Mouse (Mus musculus) hindbrain, embryonic 15.5 days (tissue): Measurements from ENCODE around the gene Eefsec. TPM values are rescaled to one million over a fixed set of nuclear protein-coding genes. Genes with fewer than 3 reads are reported as not detected.

ENCODE experiments used
- ATAC-seq: fragments of 200-750 bp; cut with Nextera tagmentation; 2 replicates; pipeline ENCODE4 v1.8.0; 2017; ENCODE audit warnings: low read depth, moderate number of reproducible peaks, moderate TSS enrichment; ENCODE audit not compliant: low FRiP score
- H3K27ac ChIP-seq: fragments of 300-500 bp; sonication (generic); replicated peaks from 2 replicates; pipeline ENCODE4 v1.5.1; 2015; ENCODE audit warnings: mild to moderate bottlenecking, inconsistent platforms
- H3K27me3 ChIP-seq: fragments of 300-500 bp; sonication (generic); 2 replicates; pipeline ENCODE4 v1.6.1; 2015; ENCODE audit warnings: control low read depth, inconsistent platforms
- H3K36me3 ChIP-seq: fragments of 300-500 bp; sonication (generic); 2 replicates; pipeline ENCODE4 v1.6.1; 2015; ENCODE audit warnings: control low read depth, inconsistent platforms
- H3K4me1 ChIP-seq: fragments of 300-500 bp; sonication (generic); replicated peaks from 2 replicates; pipeline ENCODE4 v1.6.1; 2015; ENCODE audit warnings: control low read depth, inconsistent platforms
- H3K4me2 ChIP-seq: fragments of 300-500 bp; sonication (generic); 2 replicates; pipeline ENCODE4 v1.6.1; 2015; ENCODE audit warnings: moderate library complexity, mild to moderate bottlenecking, inconsistent platforms
- H3K4me3 ChIP-seq: fragments of 300-500 bp; sonication (generic); 2 replicates; pipeline ENCODE4 v1.5.1; 2015; ENCODE audit warnings: mild to moderate bottlenecking, inconsistent platforms
- H3K9ac ChIP-seq: fragments of 300-500 bp; sonication (generic); 2 replicates; pipeline ENCODE4 v1.6.1; 2015; ENCODE audit warnings: inconsistent platforms
- H3K9me3 ChIP-seq: fragments of 300-500 bp; sonication (generic); 2 replicates; pipeline ENCODE4 v1.6.1; 2016; ENCODE audit warnings: control low read depth, inconsistent platforms
- WGBS: fragments of 180-500 bp; shearing (Covaris S2); methylation state at CpG from one replicate; pipeline ENCODE4 v1.1.7; 2015; 5-methylcytosine and 5-hydroxymethylcytosine counted together
- polyA plus RNA-seq: library from polyadenylated mRNA; unstranded; fragments of >200 nt; fragmentation: Nextera tagmentation; extraction: Ambion mirVana; gene quantifications from 2 replicates; pipeline ENCODE4 v1.2.1, GENCODE M21; 2015

Eefsec gene
- polyA plus RNA-seq, 1 experiment from 2014 or later: 26.6 TPM

DNA sequence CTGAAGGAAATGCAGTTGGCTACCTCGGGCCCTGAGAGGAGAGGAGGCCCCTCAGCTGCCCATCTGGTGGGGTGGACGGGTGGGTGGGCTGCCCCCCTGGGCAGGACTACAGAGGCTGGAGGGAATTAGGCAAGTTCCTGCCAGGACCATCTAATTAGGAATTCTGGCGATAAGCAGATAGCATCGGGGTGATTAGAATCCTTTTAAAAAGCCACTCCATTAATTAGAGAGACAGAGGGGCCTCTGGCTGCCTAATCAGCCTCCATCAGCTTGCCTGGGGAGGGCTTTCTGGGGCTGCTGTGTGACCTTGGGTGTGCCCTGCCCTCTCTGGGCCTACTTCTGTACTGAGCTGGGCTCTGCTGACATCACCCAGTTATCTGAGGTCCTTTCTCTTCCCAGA, 227.2 kb downstream of the Eefsec start:
- no peak overlapping the region for H3K27ac ChIP-seq
- H3K9me3 ChIP-seq: no peaks in the 10 kb centered on the region
- no peaks in the 10 kb centered on the region for H3K36me3 ChIP-seq
- no peak overlapping the region for H3K9ac ChIP-seq
- ATAC-seq: no peak
- no peak overlapping the region for H3K4me3 ChIP-seq
- no peak overlapping the region for H3K4me2 ChIP-seq
- no peaks in the 10 kb centered on the region for H3K4me1 ChIP-seq
- WGBS: 12% methylated on average over 4 of the region's 4 CpGs
- H3K27me3 ChIP-seq: no peaks in the 10 kb centered on the region

DNA sequence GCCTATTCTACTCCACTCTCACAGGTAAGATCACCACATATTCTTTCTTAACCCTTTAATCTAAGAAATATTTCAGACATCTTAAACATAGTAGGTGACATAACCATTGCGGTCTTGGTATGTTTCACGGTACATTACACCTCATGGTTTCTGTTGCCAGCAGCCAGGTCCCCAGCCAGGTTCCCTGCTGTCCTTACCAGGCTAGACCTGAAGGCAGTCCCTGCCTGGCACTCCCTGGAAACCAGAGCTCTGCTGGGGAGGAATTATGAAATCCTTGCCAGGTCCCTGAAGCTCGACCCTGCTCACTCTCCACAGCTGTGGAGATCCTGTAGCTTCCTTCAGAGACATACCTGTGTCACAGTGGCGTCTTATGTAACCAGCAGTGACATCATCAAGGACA, 230.1 kb downstream of the Eefsec start:
- no peaks in the 10 kb centered on the region for H3K4me1 ChIP-seq
- no peak overlapping the region for H3K27ac ChIP-seq
- no peaks in the 10 kb centered on the region for H3K9me3 ChIP-seq
- no peak for ATAC-seq
- no peak overlapping the region for H3K4me3 ChIP-seq
- H3K4me2 ChIP-seq: no peak overlapping the region
- 79% methylated on average over 4 of the region's 4 CpGs for WGBS
- H3K36me3 ChIP-seq: no peaks in the 10 kb centered on the region
- H3K9ac ChIP-seq: no peak overlapping the region
- no peaks in the 10 kb centered on the region for H3K27me3 ChIP-seq

DNA sequence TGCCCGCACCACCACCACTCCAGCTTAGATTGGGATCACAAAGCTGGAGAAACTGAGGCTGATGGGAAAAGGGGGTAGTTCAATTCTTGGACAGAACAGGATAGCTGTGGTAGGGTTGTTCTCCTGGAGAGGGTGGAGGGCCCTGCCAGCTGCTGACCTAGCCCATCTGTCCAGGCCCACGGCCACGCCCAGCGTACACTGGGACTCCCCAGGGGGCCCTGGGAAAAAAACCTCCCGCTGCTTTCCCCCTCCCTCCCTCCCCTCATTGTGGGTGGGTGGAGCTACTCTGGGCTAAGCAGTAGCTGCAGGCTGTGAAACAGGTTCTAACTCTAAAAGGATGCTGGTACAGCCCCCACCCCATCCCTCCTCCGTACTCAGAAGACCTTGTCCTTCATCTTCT, 230.5 kb downstream of the Eefsec start:
- Histone ChIP-seq H3K4me2 (no peak overlapping the region), H3K27me3 (no peaks in the 10 kb centered on the region), H3K27ac (no peak overlapping the region), H3K4me3 (no peak overlapping the region), H3K4me1 (no peaks in the 10 kb centered on the region), H3K9me3 (no peaks in the 10 kb centered on the region), H3K36me3 (no peaks in the 10 kb centered on the region), H3K9ac (no peak overlapping the region)
- WGBS: 35% methylated on average over 6 of the region's 6 CpGs
- ATAC-seq: no peak

DNA sequence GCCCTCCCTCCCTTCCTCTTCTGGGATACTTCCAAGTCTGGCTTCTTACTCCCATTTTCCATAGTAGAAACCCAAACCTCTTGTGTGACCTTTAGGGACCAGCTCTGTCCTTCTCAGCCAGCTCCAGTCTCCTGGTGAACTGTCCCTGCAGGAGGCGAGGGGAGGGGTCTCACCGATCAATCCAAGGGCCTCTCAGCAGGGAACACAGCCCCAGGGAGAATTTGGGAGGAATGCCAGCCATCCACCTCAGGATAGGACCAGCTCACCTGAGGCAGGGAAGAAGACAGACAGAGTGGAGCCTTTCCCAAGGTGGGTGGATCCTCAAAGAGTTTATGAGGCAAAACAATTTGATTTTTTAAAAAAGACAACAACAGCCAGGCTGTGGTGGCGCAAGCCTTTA, 236.2 kb downstream of the Eefsec start:
- no peak overlapping the region for H3K4me2 ChIP-seq
- no peak for ATAC-seq
- WGBS: 61% methylated on average over 3 of the region's 3 CpGs
- H3K36me3 ChIP-seq: no peaks in the 10 kb centered on the region
- peaks cover 27% of the 10 kb centered on the region for H3K27me3 ChIP-seq
- H3K9ac ChIP-seq: no peak overlapping the region
- H3K4me3 ChIP-seq: no peak overlapping the region
- no peak overlapping the region for H3K27ac ChIP-seq
- no peaks in the 10 kb centered on the region for H3K9me3 ChIP-seq
- H3K4me1 ChIP-seq: no peaks in the 10 kb centered on the region

DNA sequence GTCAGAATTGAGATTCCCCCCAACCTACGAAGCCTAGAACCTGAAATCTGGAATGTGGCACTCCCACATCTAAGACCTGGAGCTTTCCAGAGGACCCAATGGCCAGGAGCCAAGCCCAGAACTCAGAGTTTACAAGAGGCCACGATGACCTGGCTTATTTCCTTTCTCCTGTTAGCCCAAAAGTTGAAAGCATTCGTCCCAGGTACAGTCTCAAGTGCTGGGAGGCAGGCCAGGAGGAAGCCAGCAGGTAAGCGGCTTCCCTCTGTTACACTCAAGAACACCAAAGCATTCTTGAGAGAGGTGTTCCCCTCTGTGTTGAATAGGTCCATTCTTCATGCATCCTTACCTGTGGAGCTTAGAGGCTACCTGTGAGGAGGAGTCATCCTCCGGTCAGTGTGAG, 236.9 kb downstream of the Eefsec start:
- Histone ChIP-seq H3K4me3 (no peak overlapping the region), H3K9me3 (no peaks in the 10 kb centered on the region), H3K4me1 (no peaks in the 10 kb centered on the region), H3K4me2 (no peak overlapping the region), H3K36me3 (no peaks in the 10 kb centered on the region), H3K27me3 (peaks cover 34% of the 10 kb centered on the region), H3K9ac (no peak overlapping the region), H3K27ac (no peak overlapping the region)
- no peak for ATAC-seq
- 76% methylated on average over 5 of the region's 5 CpGs for whole genome bisulfite sequencing

DNA sequence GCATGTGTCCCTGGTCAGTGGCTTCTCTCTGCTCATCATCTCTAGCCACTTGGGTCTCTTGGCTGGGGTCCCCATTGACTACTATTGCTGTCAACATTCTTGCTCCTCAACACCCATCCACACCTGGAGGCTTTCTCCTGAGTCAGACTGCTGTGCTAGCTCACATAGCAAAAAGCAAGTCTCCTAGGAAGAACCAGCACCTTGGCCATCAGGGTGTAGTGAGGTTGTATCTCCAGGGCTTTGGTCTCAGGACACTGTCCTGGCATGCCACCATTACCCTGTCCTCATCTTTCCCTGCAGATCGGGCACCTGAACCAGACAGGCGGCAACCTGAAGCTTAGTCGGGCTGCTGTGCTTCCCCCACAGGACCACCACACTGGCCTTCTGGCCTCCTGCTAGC, 238.0 kb downstream of the Eefsec start:
- WGBS: 93% methylated on average over 3 of the region's 3 CpGs
- no peak overlapping the region for H3K9ac ChIP-seq
- peaks cover 46% of the 10 kb centered on the region for H3K27me3 ChIP-seq
- no peak overlapping the region for H3K4me2 ChIP-seq
- H3K36me3 ChIP-seq: no peaks in the 10 kb centered on the region
- ATAC-seq: no peak
- no peaks in the 10 kb centered on the region for H3K4me1 ChIP-seq
- H3K27ac ChIP-seq: no peak overlapping the region
- no peaks in the 10 kb centered on the region for H3K9me3 ChIP-seq
- no peak overlapping the region for H3K4me3 ChIP-seq

DNA sequence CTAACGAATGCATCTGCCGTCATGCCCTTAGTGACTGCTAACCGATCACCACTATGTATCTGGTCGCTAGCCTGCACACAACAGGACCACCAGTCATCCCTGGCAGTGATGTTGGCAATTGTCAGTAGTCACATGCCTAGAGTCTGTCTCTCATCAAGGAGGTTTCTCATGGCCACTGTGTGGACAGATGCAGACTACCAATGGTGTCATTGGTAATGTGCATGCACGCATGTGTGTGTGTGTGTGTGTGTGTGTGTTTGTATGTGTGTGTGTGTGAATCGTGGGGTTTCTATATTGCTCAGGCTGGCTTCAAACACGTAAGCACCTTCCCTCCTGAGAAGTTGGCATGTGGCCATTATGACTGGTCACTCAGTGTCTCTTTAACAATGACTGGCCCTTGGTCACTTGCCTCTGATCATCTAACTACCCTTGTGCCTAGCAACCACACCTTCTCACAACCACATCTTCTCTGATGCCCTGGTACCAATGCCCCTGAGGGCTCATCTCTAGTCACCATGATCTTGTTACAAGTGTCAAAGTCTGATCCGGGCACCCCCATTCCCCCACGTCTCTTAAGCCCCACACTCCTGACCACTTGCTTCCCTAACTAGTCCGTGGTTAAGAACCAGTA, 238.8 kb downstream of the Eefsec start:
- H3K36me3 ChIP-seq: no peaks in the 10 kb centered on the region
- no peaks in the 10 kb centered on the region for H3K9me3 ChIP-seq
- no peak overlapping the region for H3K4me3 ChIP-seq
- no peak overlapping the region for H3K9ac ChIP-seq
- H3K4me2 ChIP-seq: no peak overlapping the region
- 87% methylated on average over 10 of the region's 10 CpGs for WGBS
- no peak for ATAC-seq
- H3K4me1 ChIP-seq: no peaks in the 10 kb centered on the region
- no peak overlapping the region for H3K27ac ChIP-seq
- H3K27me3 ChIP-seq: peaks cover 49% of the 10 kb centered on the region

Other genes starting within 250 kb of the Eefsec start
- gene Dnajb8, start 224.3 kb downstream of the Eefsec start, polyA plus RNA-seq: not detected in 2 replicates
- 94.9 and 98.7 TPM in 2 replicates for gene Ruvbl1, start 18.9 kb upstream of the Eefsec start, polyA plus RNA-seq
- gene Sec61a1, start 72.4 kb upstream of the Eefsec start, polyA plus RNA-seq: 154 and 160 TPM in 2 replicates
- 0.83 and 0.88 TPM in 2 replicates for gene Kbtbd12, start 191.4 kb upstream of the Eefsec start, polyA plus RNA-seq